Mouse (Mus musculus): ENCODE results near the gene Fbxw10.

Gene Fbxw10

DNA sequence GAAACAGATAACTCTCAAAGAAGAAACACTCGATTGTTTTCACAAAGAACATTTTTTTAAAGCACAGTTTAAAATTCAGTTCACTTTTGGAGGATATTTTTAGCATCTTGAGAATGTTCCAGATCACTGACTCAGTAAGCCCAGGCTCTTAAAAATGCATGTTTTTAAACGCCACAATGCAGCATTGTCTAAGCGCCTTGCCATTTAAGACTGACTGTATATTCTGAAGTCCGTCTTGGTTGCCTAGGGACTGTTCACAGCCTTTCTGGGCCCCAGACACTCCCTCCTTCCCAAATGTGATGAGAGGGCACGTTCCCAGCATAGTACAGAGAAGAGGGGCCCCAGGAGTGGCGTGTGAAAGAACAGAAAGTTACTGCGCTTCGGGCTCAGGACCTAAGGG, 64.5 kb downstream of the Fbxw10 start:
- no peak for DNase-seq

DNA sequence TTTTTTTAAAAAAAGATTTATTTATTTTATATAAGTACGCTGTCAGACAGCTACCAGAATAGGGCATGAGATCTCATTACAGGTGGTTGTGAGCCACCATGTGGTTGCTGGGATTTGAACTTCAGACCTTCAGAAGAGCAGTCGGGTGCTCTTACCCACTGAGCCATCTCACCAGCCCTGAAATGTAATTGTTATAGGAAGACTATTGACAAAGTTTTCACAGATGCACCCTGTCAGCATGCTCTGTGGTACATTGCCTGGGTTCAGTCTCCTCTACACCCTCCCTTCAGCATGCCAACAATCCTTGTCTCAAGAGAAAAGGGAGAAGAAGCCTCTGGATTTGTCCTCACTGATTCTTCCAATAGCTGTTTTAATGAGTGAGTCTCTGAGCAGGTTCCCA, 66.3 kb downstream of the Fbxw10 start:
- DNase-seq: no peak

DNA sequence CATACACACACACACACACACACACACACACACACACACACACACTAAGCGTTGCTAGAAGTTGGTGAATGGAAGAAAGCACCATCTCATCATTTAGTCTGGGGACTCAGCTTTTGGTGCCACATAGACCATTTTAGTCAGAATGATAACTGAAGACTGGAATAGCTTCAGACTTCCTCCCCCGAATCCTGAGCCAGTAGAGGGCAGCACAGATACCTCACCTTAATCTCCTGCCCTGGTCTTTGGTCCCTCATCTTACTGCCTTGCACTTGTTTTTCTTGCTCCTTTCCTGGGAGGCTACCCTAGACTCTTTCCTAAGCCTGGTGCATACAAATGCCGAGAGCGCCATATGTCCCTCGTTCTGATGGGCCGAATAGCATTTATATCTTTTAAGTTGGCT, 67.7 kb downstream of the Fbxw10 start:
- DNase-seq: no peak

DNA sequence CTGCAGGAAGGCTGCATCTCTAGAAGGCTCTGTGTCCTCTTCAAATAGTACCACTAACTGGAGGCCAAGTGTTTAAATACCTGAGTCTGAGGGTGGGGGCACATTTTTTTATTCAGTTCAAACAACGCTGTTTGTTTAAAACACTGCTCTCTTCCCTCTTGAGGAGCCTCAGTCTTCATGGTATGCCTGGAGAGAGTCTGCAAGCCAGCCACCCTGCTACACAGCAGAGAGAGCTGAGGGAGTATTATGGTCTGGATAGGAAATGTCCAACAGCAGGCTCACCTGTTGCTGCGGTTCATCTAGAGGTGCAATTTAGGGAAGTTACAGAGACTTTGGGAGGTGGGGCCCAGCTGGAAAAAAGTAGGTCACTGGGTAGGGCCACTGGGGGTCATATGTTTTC, 68.6 kb downstream of the Fbxw10 start:
- DNase-seq: no peak

DNA sequence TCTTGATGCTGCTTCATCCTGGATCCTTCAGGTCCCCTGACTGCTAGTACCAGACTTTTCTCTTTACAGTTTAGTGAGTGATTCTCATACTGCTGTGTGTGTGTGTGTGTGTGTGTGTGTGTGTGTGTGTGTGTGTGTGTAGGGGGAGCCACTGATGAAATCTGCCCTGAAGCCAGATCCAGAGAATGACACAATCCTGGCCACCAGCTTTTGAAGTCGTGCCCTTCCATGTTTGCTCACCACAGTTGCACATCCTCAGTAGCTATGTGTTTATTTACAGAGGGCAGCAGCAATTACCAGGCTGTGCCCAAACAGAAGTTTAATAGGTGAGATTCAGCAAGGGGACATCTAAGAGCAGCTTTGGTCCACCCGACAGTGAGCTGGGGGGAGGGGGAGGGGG, 69.9 kb downstream of the Fbxw10 start:
- DNase-seq: no peak

DNA sequence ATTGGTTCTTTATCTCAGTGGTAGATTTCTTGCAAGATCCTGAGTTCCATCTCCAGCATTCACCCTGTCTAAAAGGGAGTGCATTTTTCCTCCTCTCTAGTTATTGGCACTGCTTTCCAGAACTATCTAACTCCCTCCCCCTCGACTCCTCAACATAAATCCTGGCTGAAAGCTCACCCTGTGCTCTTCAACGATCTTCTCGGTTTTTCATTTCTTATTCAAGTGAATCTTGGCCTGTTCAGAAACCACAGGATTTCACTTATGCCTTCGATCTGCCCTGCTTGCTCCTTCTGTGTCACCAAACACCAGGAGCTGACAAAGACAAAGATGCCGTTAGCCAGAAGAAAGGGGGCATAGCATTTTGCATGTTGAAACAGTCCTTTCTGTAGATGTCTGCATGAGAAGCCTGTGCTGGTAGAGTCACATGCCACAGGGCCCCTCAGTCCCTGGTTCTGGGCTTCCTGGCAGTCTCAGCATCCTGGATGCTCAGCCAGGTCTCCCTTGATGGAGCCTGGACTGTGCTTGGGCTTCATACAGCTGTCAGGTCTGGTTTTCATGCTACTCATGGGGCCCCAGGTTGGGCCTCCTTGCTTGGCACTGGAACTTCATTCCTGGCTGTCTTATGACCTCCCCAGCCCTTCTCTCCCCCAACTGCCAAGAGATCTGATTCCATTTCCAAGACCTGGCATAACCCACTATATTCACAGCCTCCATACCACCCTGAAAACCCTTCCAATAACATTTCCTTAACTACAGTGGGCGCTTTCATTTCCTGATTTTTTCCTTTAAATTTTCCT, 73.3 kb downstream of the Fbxw10 start:
- no peak for DNase-seq

DNA sequence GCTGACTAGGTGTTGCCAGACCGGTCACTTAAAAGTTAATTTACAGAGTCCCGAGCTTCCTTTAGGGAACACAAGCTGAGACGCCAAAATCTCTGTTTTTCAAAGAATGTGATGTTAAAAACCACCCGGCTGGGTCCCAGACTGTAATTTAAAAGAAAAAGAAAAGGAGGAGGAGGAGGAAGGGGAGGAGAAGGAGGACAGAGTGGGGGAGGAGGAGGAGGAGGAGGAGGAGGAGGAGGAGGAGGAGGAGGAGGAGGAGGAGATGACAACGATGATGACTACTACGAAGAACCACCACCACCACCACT, 73.8 kb downstream of the Fbxw10 start:
- no peak for DNase-seq

DNA sequence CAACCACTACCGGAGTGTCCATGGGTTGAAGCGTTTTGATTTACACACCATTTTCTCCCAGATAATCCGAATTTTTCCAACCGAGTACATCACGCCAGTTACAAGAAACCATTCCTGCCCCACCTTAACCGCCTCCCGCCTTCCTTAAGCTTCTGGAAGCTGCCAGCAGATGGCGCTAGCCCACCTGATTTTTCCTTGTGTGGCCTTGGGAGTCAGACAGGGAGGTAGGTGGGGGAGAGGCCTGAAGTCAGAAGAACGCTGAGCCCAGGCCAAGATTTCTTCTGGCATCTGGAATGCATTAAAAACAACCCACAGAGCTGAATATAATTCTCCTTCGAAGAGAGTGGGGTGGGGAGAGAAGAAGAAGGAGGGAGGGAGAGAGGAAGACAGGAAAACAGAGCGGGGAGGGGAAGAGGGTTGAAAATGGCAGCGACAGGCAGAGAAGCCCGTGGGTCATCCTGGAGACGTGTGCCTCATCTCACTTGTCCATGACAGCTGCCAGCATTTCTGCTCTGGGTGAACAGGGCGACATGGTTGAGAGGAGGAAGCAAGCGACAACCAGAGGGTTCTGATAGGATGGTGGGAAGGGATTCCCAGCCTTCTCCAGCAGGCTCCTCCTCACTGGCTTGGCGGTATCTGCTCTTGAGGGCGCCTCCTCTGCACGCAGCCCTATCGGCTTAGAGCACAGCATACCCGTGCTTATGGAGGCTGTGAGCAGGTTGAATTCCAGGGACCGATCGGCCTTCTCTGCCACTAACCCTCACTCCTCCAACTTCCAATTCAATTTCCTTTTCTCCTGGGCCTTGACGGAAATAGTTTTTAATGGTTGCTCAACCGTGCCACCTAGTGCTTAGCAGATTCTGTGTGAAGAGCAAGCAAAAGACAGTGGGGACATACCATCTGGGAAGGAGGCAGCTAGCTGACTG, 74.4 kb downstream of the Fbxw10 start:
- peak; percentile 80 for DNase-seq

DNA sequence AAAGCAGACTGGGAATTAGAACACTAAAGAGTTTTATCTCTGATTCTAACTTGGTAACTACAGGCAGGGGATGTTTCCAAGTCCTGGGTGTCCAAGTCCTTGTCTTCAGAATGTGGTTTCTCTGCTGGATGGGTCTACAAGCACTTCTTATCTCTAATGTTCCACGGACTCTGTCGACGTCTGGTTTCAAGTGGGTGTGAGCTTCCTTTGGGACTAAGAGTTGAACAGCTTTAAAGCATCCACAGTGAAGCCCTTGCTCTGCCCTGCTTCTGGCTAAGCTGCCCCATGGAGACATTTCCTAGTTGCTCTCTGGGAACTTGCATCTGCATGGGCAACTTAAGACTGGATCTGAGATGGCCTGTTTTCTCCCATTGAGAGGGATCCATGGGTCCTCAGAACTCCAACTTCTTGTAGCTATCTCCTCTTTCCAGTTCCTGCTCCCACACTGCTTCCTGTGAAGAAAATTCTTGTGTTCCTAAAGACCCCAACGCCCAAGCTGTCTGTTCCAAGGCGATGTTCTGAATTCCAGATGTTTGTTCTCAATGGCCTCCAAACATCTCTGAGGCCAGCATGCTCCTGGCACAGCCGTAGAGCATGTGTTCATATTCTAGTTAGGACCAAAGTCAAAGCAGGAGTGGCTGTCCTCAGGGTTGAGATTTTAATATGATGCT, 77.4 kb downstream of the Fbxw10 start:
- DNase-seq: no peak
